ENCODE assay signal across 8 mouse cellular contexts in genomic region chr16:32644069-32644800, GRCm38 (mm10). TPM values are rescaled to one million over a fixed set of nuclear protein-coding genes. Genes with fewer than 3 reads are reported as not detected.
A peak's percentile ranks its signal among the peaks of the same experiment; 100 is the strongest.
DNase-seq lines count a peak whose midpoint lies in the region; ATAC-seq and TF ChIP-seq lines count a peak whose summit lies in the region.

No protein-coding gene starts in this region.

- peaks cover 11% of the 10 kb centered on the region for H3K27me3 ChIP-seq in erythroblast, embryonic 14.5 days (ENCODE audit: control insufficient read depth)
- H3K27me3 ChIP-seq in hindbrain, embryonic 14.5 days (ENCODE audit: control insufficient read depth, insufficient read depth, low read length) = no peaks in the 10 kb centered on the region
- no peaks in the 10 kb centered on the region for H3K27me3 ChIP-seq in limb, embryonic 14.5 days (ENCODE audit: control insufficient read depth, insufficient read depth, low read length)

- peak overlapping the region; percentile 85 for H3K4me2 ChIP-seq in hindbrain, embryonic 14.5 days (replicated peaks)
- peak overlapping the region; percentile 90 for H3K4me2 ChIP-seq in limb, embryonic 14.5 days (replicated peaks; ENCODE audit: low read depth, low read length, severe bottlenecking)

- TF ChIP-seq POLR2A in lung, adult 2 months (IDR thresholded peaks at IDR 0.05; ENCODE audit: borderline replicate concordance, extremely low read depth, low read depth, low read length) = no peak
- no peak for TF ChIP-seq POLR2A in limb, embryonic 14.5 days (IDR thresholded peaks at IDR 0.05; ENCODE audit: borderline replicate concordance, extremely low read depth, insufficient read depth, insufficient read length)

- H3K4me1 ChIP-seq in lung, adult 2 months (ENCODE audit: control insufficient read depth, insufficient read depth, low read length) = peaks cover 17% of the 10 kb centered on the region
- peaks cover 49% of the 10 kb centered on the region for H3K4me1 ChIP-seq in erythroblast, embryonic 14.5 days (ENCODE audit: control insufficient read depth)
- peaks cover 31% of the 10 kb centered on the region for H3K4me1 ChIP-seq in hindbrain, embryonic 14.5 days (replicated peaks; ENCODE audit: control insufficient read depth, insufficient read depth, low read length)
- H3K4me1 ChIP-seq in limb, embryonic 14.5 days (ENCODE audit: control insufficient read depth, insufficient read depth, low read length) = peaks cover 21% of the 10 kb centered on the region

- H3K36me3 ChIP-seq in erythroblast, embryonic 14.5 days (ENCODE audit: control insufficient read depth) = peaks cover 21% of the 10 kb centered on the region
- H3K36me3 ChIP-seq in hindbrain, embryonic 14.5 days (replicated peaks; ENCODE audit: control insufficient read depth, insufficient read depth) = no peaks in the 10 kb centered on the region
- no peaks in the 10 kb centered on the region for H3K36me3 ChIP-seq in limb, embryonic 14.5 days (ENCODE audit: control insufficient read depth, insufficient read depth, low read length)

- peak overlapping the region; percentile 89 for H3K9ac ChIP-seq in hindbrain, embryonic 14.5 days
- peak overlapping the region; percentile 88 for H3K9ac ChIP-seq in limb, embryonic 14.5 days (ENCODE audit: low read depth, low read length, severe bottlenecking)

- peak overlapping the region; percentile 87 for H3K27ac ChIP-seq in hindbrain, embryonic 14.5 days
- peak overlapping the region; percentile 87 for H3K27ac ChIP-seq in limb, embryonic 14.5 days (replicated peaks; ENCODE audit: low read depth, low read length)

- H3K4me3 ChIP-seq in lung, adult 2 months (replicated peaks; ENCODE audit: extremely low read depth, low read depth, low read length) = peak overlapping the region; percentile 45
- H3K4me3 ChIP-seq in erythroblast, embryonic 14.5 days (replicated peaks) = peak overlapping the region; percentile 92
- peak overlapping the region; percentile 93 for H3K4me3 ChIP-seq in hindbrain, embryonic 14.5 days (replicated peaks; ENCODE audit: low read length)
- peak overlapping the region; percentile 90 for H3K4me3 ChIP-seq in limb, embryonic 14.5 days (replicated peaks; ENCODE audit: low read length)

- peak; percentile 70 for ATAC-seq in hindbrain, embryonic 14.5 days (ENCODE audit: low FRiP score)
- ATAC-seq in limb, embryonic 14.5 days (ENCODE audit: low FRiP score, low read depth) = peak; percentile 62

- peak; percentile 54 for DNase-seq in lung, adult 2 months
- DNase-seq in lung, postnatal 36 days = no peak
- peak; percentile 57 to 74 for DNase-seq in adrenal gland, postnatal 36 days
- no peak for DNase-seq in hindbrain, embryonic 14.5 days (ENCODE audit: low spot score)
- DNase-seq in limb, embryonic 14.5 days (ENCODE audit: low spot score) = no peak
- DNase-seq in neural tube, embryonic 10.5 days (ENCODE audit: extremely low spot score, low spot score) = peak; percentile 79
- peak; percentile 67 for DNase-seq in thymus, postnatal 25 days

- no peaks in the 10 kb centered on the region for H3K9me3 ChIP-seq in erythroblast, embryonic 14.5 days (ENCODE audit: control insufficient read depth, low read length)
- no peaks in the 10 kb centered on the region for H3K9me3 ChIP-seq in hindbrain, embryonic 14.5 days (ENCODE audit: control insufficient read depth, low read length)
- no peaks in the 10 kb centered on the region for H3K9me3 ChIP-seq in limb, embryonic 14.5 days (ENCODE audit: control insufficient read depth, low read length)

- 4% methylated on average over 67 of the region's 82 CpGs for WGBS in lung, adult 2 months
- whole genome bisulfite sequencing in hindbrain, embryonic 14.5 days = under 1% methylated on average over 65 of the region's 82 CpGs
- 1% methylated on average over 45 of the region's 82 CpGs for WGBS in limb, embryonic 14.5 days

- no peak for TF ChIP-seq CTCF in lung, adult 2 months (IDR thresholded peaks at IDR 0.05; ENCODE audit: insufficient read depth, low read length)

RNA-seq across cellular contexts. Expression of gene Tnk2, which starts 0.6 kb away (rescaled TPM):
- 107 and 119 TPM in 2 replicates for polyA plus RNA-seq in lung, adult 2 months (2012; rRNA removed)
- 10 to 100 TPM; 31.1 to 36.4 TPM for total RNA-seq in adrenal gland, postnatal 36 days (2021)
- 59.1 and 61.6 TPM in 2 replicates for polyA plus RNA-seq in erythroblast, embryonic 14.5 days (2012)
- 17.4 and 20.0 TPM in 2 replicates for polyA plus RNA-seq in hindbrain, embryonic 14.5 days (2014; fragmentation: Nextera tagmentation; extraction: Ambion mirVana)
- 98.1 and 141 TPM in 2 replicates for polyA plus RNA-seq in limb, embryonic 14.5 days (2012; rRNA removed)
- 16.0 and 17.6 TPM in 2 replicates for polyA plus RNA-seq in limb, embryonic 14.5 days (2014; fragmentation: Nextera tagmentation; extraction: Ambion mirVana)

RNA-seq across cellular contexts. Expression of gene Tfrc, which starts 35.5 kb away (rescaled TPM):
- polyA plus RNA-seq in lung, adult 2 months (2012; rRNA removed) = 7.5 and 12.8 TPM in 2 replicates
- total RNA-seq in adrenal gland, postnatal 36 days (2021) = 10 to 100 TPM; 21.2 to 75.7 TPM
- polyA plus RNA-seq in erythroblast, embryonic 14.5 days (2012) = 5.4 and 6.9 TPM in 2 replicates
- polyA plus RNA-seq in hindbrain, embryonic 14.5 days (2014; fragmentation: Nextera tagmentation; extraction: Ambion mirVana) = 54.0 and 65.1 TPM in 2 replicates
- 28.6 and 33.6 TPM in 2 replicates for polyA plus RNA-seq in limb, embryonic 14.5 days (2012; rRNA removed)
- polyA plus RNA-seq in limb, embryonic 14.5 days (2014; fragmentation: Nextera tagmentation; extraction: Ambion mirVana) = 33.4 and 33.8 TPM in 2 replicates

Comparison
In these comparisons a context has a peak if more than half of its experiments do, and no peak if none do; other contexts are left out.
1. DNase-seq: peak in lung, adult 2 months (single experiment), adrenal gland, postnatal 36 days (2 of 2), neural tube, embryonic 10.5 days (single experiment) and thymus, postnatal 25 days (single experiment); none in lung, postnatal 36 days (single experiment), hindbrain, embryonic 14.5 days (single experiment) and limb, embryonic 14.5 days (single experiment).
2. Peak in every context shown above with its lines, with median percentiles within 50 percentile points of each other: H3K4me3 ChIP-seq.